Mouse (Mus musculus) frontal cortex, postnatal 36 days (tissue): ENCODE data around the gene Il2ra.

Experiments
- DNase-seq, 2 experiments: peaks; one replicate each; pipeline ENCODE4 v3.0.0; 2022; ENCODE audit warnings: low spot score in 2 of 2

Gene Il2ra

DNA sequence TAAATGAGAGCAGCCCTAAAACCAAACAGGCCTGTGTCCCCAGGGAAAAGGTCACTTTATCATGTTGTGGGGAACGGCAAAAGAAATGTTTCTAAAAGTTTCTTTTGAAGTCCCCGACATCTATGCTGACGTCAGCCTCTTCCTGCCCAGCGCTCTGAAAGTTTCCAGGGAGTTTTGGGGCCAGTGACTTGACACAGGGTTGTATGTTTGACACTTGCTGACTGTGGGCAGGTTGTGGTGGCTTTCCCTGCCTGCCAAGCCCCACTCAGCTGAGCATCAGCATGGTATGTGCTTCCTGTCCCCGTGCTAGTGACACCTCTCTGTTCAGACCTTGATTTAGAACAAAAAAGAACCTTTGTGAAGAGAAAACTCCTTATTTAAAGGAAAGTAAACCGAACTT is 10.7 kb downstream of the Il2ra start:
- no peak for DNase-seq

DNA sequence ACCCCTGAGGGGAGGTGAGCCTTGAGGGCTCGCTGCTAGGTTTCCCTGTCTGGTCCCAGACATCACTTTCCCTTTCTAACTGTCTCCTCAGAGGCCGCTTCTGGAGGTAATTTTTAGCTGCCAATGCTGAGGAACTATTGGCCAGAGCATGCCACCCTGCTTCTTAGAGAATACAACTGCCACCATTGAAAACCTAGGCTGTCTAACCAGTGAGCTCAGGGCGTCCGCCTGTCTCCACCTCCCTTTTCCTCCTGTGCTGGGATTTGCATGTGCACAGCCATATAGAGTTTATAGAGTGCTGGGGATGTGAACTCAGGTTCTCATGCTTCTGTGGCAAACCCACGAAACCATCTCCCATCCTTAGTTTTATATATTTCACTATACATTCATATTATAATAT is 11.2 kb downstream of the Il2ra start:
- DNase-seq = no peak

DNA sequence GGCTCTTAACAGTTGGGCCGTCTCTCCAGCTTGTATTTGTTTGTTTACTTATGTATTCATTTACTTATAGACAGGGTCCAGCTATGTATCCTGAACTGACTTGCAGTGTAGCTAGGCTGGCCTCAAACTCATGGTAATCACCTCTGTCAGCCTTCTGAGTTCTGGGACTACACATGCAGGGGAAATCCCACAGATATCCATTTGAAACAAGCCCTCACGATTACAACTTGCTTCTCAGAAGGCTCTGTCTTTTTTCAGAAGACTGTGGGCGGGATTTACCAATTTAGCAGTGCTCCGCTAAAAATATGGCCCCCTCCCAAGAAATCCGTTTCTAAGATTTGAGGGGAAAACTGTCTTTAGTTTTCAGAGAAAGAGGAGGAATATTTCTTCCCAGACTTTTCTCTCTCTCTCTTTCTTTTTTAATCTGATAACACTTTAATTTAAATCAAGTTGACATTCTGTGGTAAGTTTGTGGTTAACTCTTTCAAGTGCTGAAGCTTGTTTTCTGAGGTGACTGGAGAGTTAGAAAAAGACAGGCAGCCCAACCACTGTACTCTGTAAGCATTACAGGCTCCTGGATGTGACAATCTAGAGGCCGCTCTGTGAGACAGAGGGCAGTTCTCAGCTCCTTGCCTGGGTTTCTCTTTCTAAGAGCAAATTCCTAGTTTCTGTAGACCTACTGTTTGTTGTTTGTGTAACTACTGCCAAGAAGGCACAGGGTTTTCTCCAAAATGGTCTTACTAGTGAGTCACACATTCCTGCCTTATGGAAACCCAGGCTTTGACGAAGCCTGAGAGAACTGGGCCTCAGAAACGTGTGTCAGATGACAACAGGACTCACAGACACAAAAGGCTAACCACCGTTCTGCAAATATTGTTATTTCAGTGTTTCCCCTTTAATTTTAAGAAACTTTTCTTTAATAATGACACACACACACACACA is 12.7 kb downstream of the Il2ra start:
- peak; percentile 13 to 70 for DNase-seq

DNA sequence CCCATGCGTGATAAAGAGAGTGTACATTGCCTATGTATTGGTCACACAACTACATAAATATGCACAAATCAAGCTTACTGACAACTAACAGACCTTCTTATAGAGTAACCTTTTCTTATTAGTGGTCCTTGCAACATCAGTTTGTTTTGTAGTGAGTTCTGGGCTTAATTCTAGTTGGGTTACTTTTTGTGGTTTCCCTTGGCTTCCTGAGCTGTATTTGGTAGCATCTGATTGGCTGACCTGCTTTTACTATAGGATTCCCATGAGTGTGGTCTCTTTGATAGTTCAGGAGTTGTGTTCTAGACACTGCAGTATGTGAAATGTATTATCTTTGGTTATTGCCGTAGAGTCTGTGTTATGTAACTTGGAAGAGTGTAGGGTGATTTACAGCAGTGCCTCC is 15.0 kb downstream of the Il2ra start:
- DNase-seq = no peak

DNA sequence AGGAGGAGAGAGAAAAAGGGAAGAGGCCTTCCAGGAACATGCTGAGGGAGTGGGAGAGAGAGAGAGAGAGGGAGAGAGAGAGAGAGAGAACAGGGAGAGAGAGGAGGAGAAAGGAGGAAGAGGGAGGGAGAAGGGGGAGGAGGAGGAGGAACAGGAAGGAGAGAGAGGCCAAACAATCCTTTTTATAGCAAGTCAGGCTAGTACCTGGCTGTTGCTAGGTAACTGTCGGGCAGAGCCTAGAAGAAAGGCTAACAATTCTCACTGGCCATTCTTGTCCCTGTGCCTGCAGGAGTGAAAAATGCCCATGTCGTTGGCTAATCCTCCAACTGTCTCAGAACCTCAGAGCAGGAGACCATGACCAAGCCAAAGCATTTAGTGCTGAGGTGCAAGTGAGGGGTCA is 16.7 kb downstream of the Il2ra start:
- peak in 1 of 2 experiments; percentile 26 for DNase-seq

DNA sequence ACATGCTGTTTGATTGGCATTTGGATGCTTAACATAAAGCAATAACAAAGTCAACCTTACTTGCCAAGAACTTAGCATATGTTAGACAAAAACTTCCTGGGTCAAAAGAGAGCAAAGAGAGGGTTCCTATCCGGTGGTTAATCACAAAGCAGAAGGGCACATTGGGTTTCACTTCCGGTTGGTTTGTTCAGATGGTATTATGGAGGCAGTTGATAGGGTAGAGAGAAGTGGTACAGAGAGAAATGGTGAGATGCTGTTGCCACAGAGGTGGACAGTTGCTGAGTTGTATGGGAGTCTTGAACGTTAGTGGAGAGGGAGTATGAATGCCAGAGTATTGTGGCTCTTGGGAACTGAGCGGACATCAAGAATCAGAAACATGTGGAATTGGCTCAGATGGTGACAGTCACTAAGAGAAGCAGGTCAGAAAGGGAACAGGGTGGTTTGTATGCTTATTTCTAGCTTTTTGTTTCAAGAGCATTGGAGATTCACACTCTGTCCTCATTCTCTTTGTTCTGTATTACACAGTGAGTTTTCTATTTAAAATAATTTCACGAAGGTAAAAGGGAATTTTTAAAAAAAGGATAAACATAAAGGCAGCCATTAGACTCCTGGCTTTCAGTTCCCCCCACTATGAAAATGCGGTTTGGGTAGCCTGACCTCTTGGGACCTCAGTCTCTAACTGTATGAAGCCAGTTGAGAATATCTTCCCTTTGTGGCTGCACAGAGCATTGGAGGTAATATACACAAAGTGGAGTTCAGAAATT is 19.7 kb downstream of the Il2ra start:
- DNase-seq = no peak

DNA sequence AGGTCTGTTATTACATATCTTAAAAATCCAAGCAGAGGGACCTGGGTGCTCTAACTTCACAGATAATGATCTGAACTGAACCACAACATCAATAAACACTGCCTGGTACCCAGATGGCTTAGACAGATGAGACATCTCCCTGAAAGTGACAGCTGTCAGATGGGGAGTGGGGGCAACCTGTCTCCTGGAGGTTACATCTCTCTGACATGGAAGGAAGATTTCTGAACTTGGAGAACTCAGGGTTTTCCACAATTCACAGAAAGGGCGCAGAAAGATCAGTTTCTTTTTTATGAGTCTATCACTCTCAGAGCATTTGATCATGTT is 20.3 kb downstream of the Il2ra start:
- no peak for DNase-seq

DNA sequence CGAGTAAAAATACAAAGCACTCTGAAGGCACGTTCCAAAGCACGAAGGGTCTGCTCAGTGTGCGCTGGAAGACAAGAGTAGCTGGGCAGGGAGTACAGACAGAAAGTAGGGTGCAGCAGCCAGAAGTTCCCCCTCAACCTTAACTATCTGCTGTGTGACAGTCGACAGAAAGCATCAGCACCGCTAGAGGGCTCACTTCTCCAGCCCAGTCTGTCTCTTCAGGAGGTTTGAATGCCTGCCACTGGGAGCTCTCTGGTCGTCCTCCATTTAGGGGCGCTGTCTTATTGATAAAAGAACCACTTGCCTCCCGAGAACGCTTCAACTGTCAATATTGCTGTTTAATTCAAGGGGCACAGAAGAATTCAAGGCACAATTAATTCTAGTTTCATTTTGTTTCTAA is 21.4 kb downstream of the Il2ra start:
- peak; percentile 72 to 88 for DNase-seq

DNA sequence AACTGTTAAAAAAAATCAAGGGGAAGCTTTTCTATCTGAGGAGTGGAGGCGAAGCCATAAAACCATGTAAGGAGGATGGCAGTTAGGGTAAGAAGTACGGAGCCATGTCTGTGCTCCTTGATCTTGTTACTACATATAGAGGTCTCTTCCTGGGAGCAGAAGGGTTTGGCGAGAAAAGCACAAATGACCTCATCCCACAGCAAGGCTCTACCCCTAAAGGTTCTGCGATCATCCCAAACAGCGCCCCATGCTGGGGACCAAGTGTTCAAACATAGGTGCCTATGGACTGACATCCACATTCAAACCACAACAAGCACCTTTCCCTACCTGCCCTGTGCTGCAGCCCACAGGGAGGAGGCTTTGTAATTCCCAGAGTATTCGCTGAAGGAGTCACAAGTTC is 21.8 kb downstream of the Il2ra start:
- peak in 1 of 2 experiments; percentile 23 for DNase-seq

DNA sequence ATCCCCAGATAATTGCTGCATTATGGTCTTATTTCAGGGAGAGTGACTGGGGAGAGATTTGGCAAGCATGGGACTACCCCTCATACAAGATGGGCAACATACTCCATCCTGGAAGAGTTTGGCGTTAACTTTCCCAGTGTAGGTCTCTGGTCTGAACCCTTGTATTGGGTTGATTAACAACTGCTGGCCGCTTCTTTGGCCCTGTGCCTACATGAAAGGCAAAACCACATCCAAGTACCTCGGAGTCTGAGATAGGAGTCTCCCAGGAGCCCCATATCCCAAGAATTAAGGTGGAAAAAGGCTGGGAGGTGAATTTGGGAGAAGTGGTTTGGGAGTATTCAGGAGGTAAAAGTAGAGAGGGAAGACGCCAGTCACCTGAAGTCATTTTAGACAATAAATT is 22.2 kb downstream of the Il2ra start:
- DNase-seq = no peak

DNA sequence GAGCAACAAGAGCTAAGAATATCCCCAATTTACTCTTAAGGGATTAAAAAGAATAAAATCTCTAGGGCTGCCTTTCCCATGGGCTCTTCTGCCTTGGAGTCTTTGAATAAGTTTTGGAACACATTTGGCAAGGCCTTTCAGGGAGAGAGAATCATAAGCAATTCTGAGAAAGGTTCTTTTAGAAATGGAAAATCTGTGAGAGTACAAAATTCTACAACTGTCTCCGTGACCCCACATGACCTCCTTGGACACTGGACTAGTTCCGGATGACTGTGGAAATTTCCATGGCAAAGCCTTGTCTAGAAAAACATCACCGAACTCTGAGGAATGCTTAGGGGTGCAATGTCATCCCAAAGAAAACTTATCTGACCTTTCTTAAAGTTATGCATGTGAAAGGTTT is 22.7 kb downstream of the Il2ra start:
- DNase-seq = no peak

DNA sequence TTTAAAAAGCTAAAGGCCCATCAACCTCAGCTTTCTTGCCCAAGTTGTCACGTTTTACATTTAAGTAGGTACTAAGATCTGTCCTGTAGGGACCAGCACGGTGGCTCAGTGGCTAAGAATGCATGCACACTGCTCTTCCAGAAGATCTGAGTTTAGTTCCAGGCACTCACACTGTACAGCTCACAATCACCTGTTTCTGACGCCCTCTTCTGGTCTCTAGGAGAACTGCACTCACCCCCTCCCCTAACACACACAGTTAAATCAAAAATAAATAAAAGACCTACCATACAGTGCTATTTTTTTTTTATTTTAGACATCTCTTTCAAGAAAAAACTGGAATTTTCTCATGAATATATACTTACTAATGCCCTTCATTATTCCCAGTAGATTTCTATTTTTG is 29.5 kb downstream of the Il2ra start:
- no peak for DNase-seq

DNA sequence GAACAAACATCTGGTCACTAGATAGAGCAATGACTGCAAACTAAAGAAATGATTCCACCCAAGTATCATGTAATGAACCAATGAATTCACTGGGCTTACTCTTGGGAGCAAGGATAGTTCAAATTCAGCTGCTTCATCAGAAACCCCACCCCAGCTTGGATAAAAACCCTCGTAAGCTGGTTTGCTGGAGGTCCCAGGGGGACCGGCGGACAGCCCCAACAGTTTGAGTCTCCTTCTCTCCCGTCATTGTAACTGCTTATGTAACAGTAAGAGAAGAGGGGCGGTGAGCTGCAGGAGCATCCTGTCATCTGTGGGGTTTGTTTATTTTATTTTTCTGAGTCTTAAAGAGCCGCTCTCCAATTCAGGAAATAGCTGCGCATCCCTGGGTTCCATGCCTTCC is 37.0 kb downstream of the Il2ra start:
- DNase-seq = no peak

DNA sequence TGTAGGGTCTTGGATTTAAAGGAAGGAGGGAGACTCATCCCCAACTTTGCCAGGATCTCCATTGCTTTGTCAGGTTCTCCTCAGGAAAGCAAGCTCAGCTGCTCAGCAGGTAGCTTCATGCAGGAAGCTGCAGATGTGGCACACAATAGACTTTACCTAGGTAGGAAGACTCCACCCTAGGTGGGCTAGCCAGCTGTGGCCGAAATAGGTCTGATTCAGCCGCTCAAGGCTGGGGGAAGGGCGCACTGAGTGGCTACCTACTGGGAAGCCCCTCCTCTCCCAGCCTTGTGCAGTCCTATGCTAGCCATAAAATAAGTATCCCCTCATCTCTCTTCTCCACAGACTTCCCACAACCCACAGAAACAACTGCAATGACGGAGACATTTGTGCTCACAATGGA is 40.1 kb downstream of the Il2ra start:
- no peak for DNase-seq

DNA sequence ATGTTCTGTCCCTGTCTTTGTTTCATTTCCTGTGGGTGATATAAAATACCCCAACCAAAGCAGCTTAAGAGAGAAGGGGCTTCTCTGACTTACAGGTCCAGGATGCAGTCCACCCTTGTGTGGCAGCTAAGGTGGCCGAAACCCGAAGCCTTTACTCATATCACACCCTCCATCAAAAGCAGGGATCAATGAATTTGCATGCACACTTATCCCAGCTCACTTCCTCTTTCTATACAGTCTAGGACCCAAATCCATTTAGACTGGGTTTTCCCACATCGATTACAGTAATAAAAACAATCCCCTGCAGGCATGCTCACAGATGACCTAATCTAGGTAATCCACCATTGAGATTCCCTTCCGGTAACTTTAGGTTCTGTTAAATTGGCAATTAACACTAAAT is 43.9 kb downstream of the Il2ra start:
- no peak for DNase-seq

DNA sequence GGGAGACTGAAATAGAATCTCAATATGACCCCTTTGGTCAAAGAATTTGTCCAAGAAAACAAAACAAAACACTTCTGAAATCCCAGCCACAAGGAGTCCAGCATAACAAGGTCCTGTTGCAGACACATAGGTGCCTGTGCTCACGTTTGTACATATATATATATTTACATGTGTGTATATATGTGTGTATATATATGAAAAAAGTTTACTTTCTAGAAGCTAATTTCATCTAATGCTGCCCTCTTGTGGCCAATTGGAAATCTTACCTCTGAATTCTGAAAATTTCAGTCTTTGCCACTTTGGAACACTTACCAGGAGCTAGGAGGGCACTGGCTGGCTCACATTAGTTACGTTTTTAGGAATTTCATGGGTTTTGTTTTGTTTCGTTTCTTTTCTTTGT is 44.8 kb downstream of the Il2ra start:
- peak in 1 of 2 experiments; percentile 52 for DNase-seq

DNA sequence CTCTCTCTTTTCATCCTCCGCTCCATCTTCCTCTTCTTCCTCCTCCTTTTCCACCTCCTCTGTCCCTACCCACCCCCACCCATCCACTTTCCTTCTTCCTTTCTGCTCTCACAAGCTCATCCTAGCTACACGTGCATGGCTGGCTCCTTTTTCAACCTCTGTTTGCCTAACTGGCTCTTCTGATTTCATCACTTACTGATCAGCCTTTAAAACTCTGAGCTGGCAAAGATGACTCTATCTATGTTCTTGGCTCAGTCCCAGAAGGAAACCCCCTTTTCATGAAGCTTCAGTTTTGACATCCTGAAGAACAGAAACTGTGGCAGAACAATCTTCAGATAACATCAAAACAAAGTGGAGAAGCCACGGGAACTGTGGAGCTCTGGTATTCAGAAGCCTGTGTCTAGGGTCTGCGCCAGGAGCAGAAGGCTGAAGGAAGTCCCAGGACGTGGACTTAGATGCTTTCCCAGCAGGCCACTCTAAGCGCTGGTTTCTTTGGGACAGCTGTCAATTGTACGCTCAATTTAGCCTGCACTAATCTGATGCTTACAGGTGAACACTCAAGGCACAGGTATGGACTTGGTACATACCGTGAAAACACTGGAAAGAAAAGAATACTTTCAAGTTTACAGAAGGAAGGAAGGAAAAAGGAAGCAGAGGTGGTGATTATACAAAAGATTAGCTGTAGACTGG is 47.7 kb downstream of the Il2ra start:
- no peak for DNase-seq

DNA sequence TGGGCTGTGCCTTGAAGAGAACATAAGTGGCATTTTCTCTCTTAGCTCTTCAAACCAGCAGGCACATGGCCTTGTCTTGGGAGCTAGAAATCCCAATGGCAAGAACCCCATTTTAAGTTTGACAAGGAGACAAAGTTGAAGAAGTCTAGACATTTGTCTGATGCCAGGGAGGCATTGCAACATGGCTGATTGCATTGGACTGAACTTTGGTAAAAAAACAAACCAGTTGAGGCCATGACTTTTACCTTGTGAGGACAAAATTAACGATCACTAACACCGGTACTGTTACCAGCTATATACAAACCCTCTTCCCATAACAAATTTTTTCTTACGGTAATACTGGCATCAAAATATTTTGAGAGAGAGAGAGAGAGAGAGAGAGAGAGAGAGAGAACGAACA is 50.7 kb downstream of the Il2ra start:
- DNase-seq = no peak

DNA sequence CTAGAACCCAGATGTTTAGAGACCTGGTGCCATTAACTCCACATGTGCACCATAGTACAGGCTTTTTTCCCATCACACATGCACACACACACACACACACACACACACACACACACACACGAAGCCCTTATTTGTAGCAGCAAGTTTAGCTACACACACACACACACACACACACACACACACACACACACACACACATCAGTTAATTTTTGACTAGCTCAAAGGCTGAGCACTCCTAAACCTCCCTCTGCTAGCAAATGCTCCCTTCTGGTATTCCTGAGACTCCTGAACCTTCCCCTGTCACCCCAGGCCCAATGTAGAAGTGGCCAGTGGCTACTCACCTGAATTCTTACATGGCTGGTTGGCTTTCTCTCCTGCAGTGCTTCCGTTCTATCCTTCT is 51.5 kb downstream of the Il2ra start:
- no peak for DNase-seq

DNA sequence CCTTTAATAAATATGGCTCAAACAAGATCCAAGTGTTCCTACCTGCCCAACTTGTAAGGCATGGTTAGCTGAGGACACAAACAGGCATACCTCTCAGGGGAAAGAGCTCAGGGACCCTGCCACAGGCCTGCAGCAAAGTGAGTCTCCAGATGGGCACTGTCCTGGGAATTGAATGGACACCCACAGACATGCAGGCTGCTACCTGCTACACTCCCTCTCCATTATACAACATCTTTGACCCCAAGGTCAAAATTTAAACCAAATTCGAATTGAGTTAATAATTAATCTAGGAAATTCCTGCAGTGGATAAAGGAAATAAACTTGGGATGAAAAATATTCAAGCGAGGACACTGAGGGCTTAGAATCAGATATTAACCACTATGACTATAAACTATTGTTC is 53.3 kb downstream of the Il2ra start:
- DNase-seq = no peak

DNA sequence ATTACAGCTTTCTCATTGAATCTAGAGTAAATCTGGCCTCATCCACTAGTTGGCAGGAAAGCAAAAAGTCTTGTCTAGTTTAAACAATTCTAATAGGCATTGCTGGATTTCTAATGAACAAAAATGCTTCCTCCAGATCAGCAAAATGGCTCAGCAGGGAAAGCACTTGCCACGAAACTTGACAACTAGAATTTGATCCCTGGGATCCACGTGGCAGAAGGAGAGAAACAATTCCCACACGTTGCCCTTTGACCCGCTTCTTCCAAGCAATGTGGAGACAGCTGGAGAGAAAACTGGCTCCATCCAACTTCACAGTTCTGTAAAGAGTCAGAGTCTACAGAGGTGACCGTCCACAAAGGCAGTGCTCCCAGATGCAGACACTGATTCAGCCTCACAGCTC is 56.4 kb downstream of the Il2ra start:
- DNase-seq = no peak

DNA sequence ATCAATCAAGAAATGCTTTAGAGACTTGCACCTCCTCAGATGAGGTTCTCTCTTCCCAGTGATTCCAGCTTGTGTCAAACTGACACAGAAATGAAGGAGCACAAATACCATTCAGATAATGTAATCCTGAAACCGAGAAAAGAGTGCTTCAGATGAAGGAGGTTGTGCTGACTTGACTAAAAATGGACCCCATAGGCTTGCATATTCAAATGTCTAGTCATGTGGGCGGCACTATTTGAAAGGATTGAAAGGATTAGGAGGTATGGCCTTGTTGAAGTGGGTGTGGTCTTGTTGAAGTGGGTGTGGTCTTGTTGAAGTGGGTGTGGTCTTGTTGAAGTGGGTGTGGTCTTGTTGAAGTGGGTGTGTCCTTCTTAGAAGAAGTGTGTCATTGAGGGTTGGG is 57.3 kb downstream of the Il2ra start:
- no peak for DNase-seq
